Mouse (Mus musculus): ENCODE measurements around the gene Ston2.

Ston2 gene

GRCm38 (mm10) chr12:91590716-91591115 lies 197.5 kb downstream of the Ston2 start:
- DNase-seq (ENCODE audit: low read depth, low spot score): peak; percentile 50

- DNase-seq (ENCODE audit: low read depth, low spot score): peak; percentile 88
These were observed 198.1 kb downstream of the Ston2 start, which contains the start of gene Gtf2a1 for GRCm38 (mm10) chr12:91589847-91590690. Gtf2a1 (minus strand) TSS chr12:91590487.

DNA sequence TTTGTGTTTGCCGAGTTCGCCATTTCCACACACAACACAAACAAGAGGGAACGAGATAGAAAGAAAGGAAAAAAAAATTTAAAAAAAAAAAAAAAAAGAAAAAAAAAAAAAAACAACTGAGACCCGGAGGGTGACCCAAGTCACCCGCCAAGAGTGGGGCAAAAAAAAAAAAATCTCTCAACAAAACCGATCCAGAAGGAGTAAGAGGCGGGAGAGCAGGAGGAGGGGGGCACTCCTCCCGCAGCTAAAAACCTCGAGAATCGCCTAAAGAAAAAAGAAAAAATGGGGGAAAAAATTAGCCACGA lies 198.7 kb downstream of the Ston2 start:
- DNase-seq (ENCODE audit: low read depth, low spot score): no peak

- DNase-seq (ENCODE audit: low read depth, low spot score): peak; percentile 30
These were observed 199.3 kb downstream of the Ston2 start for GRCm38 (mm10) chr12:91588670-91589541.

DNA sequence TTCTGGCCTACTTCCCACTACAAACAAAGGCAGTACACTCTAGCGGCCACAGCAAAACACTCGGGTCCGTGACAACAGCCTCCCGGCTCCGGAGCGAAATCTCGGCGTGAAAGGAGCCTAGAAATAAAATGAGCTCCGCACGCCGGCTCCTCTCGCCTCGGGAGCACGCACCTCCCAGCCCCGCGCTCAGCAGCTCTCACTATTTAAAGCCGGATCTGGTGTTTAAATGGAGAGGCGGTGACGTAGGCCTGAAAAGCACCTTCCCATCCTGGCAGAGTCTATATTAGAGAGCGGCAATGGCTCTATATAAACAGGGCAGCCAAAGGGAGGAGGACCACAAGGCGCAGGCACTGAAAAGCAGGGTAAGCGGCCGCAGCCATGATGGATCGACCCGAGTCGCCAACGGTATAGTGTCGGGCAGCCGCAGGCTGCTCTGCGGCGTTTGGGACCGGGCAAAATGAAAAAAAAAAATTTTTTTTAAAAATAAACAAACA lies 200.0 kb downstream of the Ston2 start:
- DNase-seq (ENCODE audit: low read depth, low spot score): peak; percentile 94

GRCm38 (mm10) chr12:91587491-91588033 lies 200.6 kb downstream of the Ston2 start:
- peak; percentile 18 for DNase-seq (ENCODE audit: low read depth, low spot score)

DNA sequence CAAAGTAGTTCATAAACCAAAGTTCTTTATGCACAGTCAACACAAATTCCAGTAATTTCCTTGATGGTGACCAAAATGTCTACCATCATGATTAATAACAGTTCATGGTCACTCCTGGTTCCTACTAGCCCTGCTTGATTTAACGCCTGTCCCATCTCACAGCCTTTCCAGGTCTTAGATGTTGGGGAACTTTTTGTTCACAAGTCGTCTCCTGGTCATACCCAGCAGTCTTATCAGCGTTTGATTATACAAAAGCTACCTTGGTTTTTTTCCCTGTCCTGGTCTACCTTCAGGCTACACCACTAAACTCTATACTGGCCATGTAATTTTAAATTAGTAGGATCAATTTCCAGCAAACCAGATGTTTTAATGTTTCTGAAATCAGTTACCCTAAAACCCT lies 201.1 kb downstream of the Ston2 start:
- DNase-seq (ENCODE audit: low read depth, low spot score): no peak

GRCm38 (mm10) chr12:91585815-91586214 lies 202.4 kb downstream of the Ston2 start:
- peak; percentile 24 for DNase-seq (ENCODE audit: low read depth, low spot score)

DNA sequence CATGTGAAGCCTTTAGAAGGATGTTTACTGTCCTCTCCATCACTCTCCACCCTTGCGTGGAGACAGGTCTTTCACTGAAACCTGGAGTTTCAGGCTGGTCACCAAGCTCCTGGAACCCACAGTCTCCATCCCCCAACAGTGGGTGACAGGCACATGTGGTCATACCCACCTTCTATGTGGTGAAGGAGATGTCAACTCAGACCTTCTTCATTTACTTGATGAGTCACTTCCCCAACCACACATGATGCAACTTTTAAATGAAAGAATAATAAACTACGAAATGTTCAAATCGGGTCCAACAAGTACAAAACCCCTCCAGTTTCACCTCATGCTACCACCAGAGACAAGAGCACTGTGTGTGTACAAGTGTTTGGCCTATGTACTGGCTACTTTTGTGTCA lies 203.0 kb downstream of the Ston2 start:
- DNase-seq (ENCODE audit: low read depth, low spot score): no peak

DNA sequence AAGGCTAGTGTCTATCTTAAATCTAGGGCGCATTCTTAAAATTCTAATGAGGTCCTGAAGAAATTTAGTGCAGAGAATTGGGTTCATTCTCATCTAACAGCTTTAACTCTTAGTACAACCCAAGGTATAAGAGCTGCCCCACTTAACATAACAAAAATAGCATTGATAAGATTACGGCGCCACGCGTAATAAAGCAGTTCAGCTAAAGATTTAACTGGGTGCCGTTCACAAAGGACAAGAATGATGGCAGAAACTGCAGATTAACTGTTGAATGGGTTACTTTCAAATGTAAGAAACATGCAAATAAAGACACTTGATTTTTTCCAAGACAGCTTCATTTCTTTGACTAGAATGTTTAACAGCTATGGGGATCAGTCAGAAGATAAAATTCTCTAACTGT lies 204.8 kb downstream of the Ston2 start:
- DNase-seq (ENCODE audit: low read depth, low spot score): peak; percentile 67

Measured in ES-CJ7 (cell line).